ENCODE assay signal across 12 mouse cellular contexts in genomic region chr2:19431614-19432323, GRCm38 (mm10). TPM values are rescaled to one million over a fixed set of nuclear protein-coding genes. Genes with fewer than 3 reads are reported as not detected.
A peak's percentile ranks its signal among the peaks of the same experiment; 100 is the strongest.
DNase-seq lines count a peak whose midpoint lies in the region; ATAC-seq lines count a peak whose summit lies in the region.
"Had no signal": no experiment of that assay in that cellular context is flagged by ENCODE, and none has a peak within 500 bp of the region (broad histone marks: within the 10 kb centered on the region; RNA-seq: fewer than 3 reads in every experiment).

No protein-coding gene starts in this region.

- no peak for DNase-seq in heart, postnatal 25 days (ENCODE audit: low spot score)
- DNase-seq in embryo, embryonic 9.5 days (ENCODE audit: extremely low spot score) = peak; percentile 12
- DNase-seq in layer of hippocampus, postnatal 36 days = no peak
- no peak for DNase-seq in liver, embryonic 11.5 days (ENCODE audit: low spot score)
- DNase-seq: gastrocnemius, postnatal 36 days; right cerebral cortex, adult 18-20 months had no signal

- H3K9ac ChIP-seq in heart, embryonic 11.5 days (ENCODE audit: low read depth, low read length) = no peak overlapping the region
- H3K9ac ChIP-seq in hindbrain, embryonic 13.5 days = no peak overlapping the region
- H3K9ac ChIP-seq in midbrain, embryonic 15.5 days = no peak overlapping the region
- no peak overlapping the region for H3K9ac ChIP-seq in liver, embryonic 11.5 days (ENCODE audit: low read depth, low read length)

- ATAC-seq in heart, embryonic 11.5 days (replicated peaks; ENCODE audit: insufficient number of reproducible peaks, low FRiP score, low TSS enrichment) = 0 out of 2 replicates have a peak, but pooled peaks have one; percentile 4
- ATAC-seq in hindbrain, embryonic 13.5 days (ENCODE audit: low FRiP score) = peak; percentile 75
- ATAC-seq in midbrain, embryonic 15.5 days (replicated peaks) = peak; percentile 74
- no peak for ATAC-seq in liver, embryonic 11.5 days (replicated peaks; ENCODE audit: low FRiP score)
- no peak for ATAC-seq in megakaryocyte-erythroid progenitor cell, adult 5-6 weeks (replicated peaks; ENCODE audit: low FRiP score, low TSS enrichment, poor library complexity, severe bottlenecking)

- H3K4me1 ChIP-seq in heart, embryonic 11.5 days (ENCODE audit: control insufficient read depth, insufficient read depth, low read length) = peaks cover 5% of the 10 kb centered on the region; the same call in 1 of the 2 replicates
- H3K4me1 ChIP-seq in hindbrain, embryonic 13.5 days (replicated peaks) = peaks cover 26% of the 10 kb centered on the region
- peaks cover 23% of the 10 kb centered on the region for H3K4me1 ChIP-seq in midbrain, embryonic 15.5 days
- H3K4me1 ChIP-seq in liver, embryonic 11.5 days (replicated peaks; ENCODE audit: control insufficient read depth, insufficient read depth, low read length) = no peaks in the 10 kb centered on the region

- H3K4me3 ChIP-seq in heart, embryonic 11.5 days (ENCODE audit: low read depth, low read length) = peak overlapping the region; percentile 6
- H3K4me3 ChIP-seq in hindbrain, embryonic 13.5 days = 0 out of 2 replicates have a peak overlapping the region, but pooled peaks have one; percentile 38
- no peak overlapping the region for H3K4me3 ChIP-seq in midbrain, embryonic 15.5 days
- no peak overlapping the region for H3K4me3 ChIP-seq in liver, embryonic 11.5 days (ENCODE audit: low read depth, low read length)
- H3K4me3 ChIP-seq: layer of hippocampus, adult 2 months; megakaryocyte, embryonic 14.5 days had no signal

- H3K9me3 ChIP-seq in heart, embryonic 11.5 days (replicated peaks; ENCODE audit: control insufficient read depth, low read length) = no peaks in the 10 kb centered on the region
- H3K9me3 ChIP-seq in hindbrain, embryonic 13.5 days = no peaks in the 10 kb centered on the region
- H3K9me3 ChIP-seq in midbrain, embryonic 15.5 days = no peaks in the 10 kb centered on the region
- H3K9me3 ChIP-seq in liver, embryonic 11.5 days (ENCODE audit: control insufficient read depth, low read length) = no peaks in the 10 kb centered on the region

- H3K36me3 ChIP-seq in heart, embryonic 11.5 days (ENCODE audit: control insufficient read depth, insufficient read depth, low read length) = no peaks in the 10 kb centered on the region
- no peaks in the 10 kb centered on the region for H3K36me3 ChIP-seq in hindbrain, embryonic 13.5 days
- no peaks in the 10 kb centered on the region for H3K36me3 ChIP-seq in midbrain, embryonic 15.5 days (replicated peaks)
- no peaks in the 10 kb centered on the region for H3K36me3 ChIP-seq in liver, embryonic 11.5 days (ENCODE audit: control insufficient read depth, insufficient read depth, low read length)

- WGBS in heart, embryonic 11.5 days (ENCODE audit: insufficient replicate concordance) = 4% methylated on average over 41 of the region's 41 CpGs
- WGBS in hindbrain, embryonic 13.5 days = 2% methylated on average over 41 of the region's 41 CpGs
- 1% methylated on average over 41 of the region's 41 CpGs for WGBS in midbrain, embryonic 15.5 days
- 6% methylated on average over 41 of the region's 41 CpGs for WGBS in liver, embryonic 11.5 days

- peaks cover 84% of the 10 kb centered on the region for H3K27me3 ChIP-seq in heart, embryonic 11.5 days (ENCODE audit: control insufficient read depth, insufficient read depth, low read length)
- H3K27me3 ChIP-seq in hindbrain, embryonic 13.5 days = peaks cover 96% of the 10 kb centered on the region
- H3K27me3 ChIP-seq in midbrain, embryonic 15.5 days (replicated peaks) = peaks cover 87% of the 10 kb centered on the region
- H3K27me3 ChIP-seq in liver, embryonic 11.5 days (replicated peaks; ENCODE audit: control insufficient read depth, insufficient read depth, low read length) = peaks cover 67% of the 10 kb centered on the region

- peak overlapping the region; percentile 35 for H3K4me2 ChIP-seq in heart, embryonic 11.5 days
- H3K4me2 ChIP-seq in hindbrain, embryonic 13.5 days = peak overlapping the region; percentile 60
- H3K4me2 ChIP-seq in midbrain, embryonic 15.5 days = no peak overlapping the region
- no peak overlapping the region for H3K4me2 ChIP-seq in liver, embryonic 11.5 days

- no peak overlapping the region for H3K27ac ChIP-seq in heart, embryonic 11.5 days (ENCODE audit: low read depth, low read length)
- no peak overlapping the region for H3K27ac ChIP-seq in hindbrain, embryonic 13.5 days
- no peak overlapping the region for H3K27ac ChIP-seq in midbrain, embryonic 15.5 days
- H3K27ac ChIP-seq in liver, embryonic 11.5 days (ENCODE audit: low read depth, low read length) = no peak overlapping the region
- H3K27ac ChIP-seq: layer of hippocampus, adult 2 months had no signal

- intact Hi-C loops in heart, postnatal 25 days (cut with DNase I) = no loop called here

RNA-seq across cellular contexts. Expression of gene Ptf1a, which starts 13.7 kb away (rescaled TPM):
- not detected in 2 replicates for polyA plus RNA-seq in heart, embryonic 11.5 days (2014; fragmentation: Nextera tagmentation; extraction: Ambion mirVana)
- not detected for total RNA-seq in heart, postnatal 25 days (2021)
- 1.3 and 3.1 TPM in 2 replicates for polyA plus RNA-seq in hindbrain, embryonic 13.5 days (2015; fragmentation: Nextera tagmentation; extraction: Ambion mirVana)
- polyA plus RNA-seq in midbrain, embryonic 15.5 days (2015; fragmentation: Nextera tagmentation; extraction: Ambion mirVana) = 0.26 and 0.49 TPM in 2 replicates
- not detected for total RNA-seq in layer of hippocampus, postnatal 36 days (2021)
- polyA plus RNA-seq in liver, embryonic 11.5 days (2014; fragmentation: Nextera tagmentation; extraction: Ambion mirVana) = not detected in 2 replicates
- not detected in 2 replicates for total RNA-seq in megakaryocyte-erythroid progenitor cell, adult 5-6 weeks (2014; fragmentation: Nextera tagmentation)
- not detected in 2 replicates for total RNA-seq in megakaryocyte-erythroid progenitor cell, adult 5-6 weeks (2017)
- total RNA-seq: gastrocnemius, postnatal 36 days; layer of hippocampus, adult 2 months had no signal

Comparison
In these comparisons a context has a peak if more than half of its experiments do, and no peak if none do; other contexts are left out.
1. ATAC-seq: peak in heart, embryonic 11.5 days (single experiment), hindbrain, embryonic 13.5 days (single experiment) and midbrain, embryonic 15.5 days (single experiment); none in liver, embryonic 11.5 days (single experiment) and megakaryocyte-erythroid progenitor cell, adult 5-6 weeks (single experiment).
2. H3K4me2 ChIP-seq: peak in heart, embryonic 11.5 days (single experiment) and hindbrain, embryonic 13.5 days (single experiment); none in midbrain, embryonic 15.5 days (single experiment) and liver, embryonic 11.5 days (single experiment).
3. H3K4me3 ChIP-seq: peak in heart, embryonic 11.5 days (single experiment) and hindbrain, embryonic 13.5 days (single experiment); none in midbrain, embryonic 15.5 days (single experiment) and liver, embryonic 11.5 days (single experiment).